Mouse (Mus musculus): Measurements from ENCODE around the gene Mtch2. TPM values are rescaled to one million over a fixed set of nuclear protein-coding genes. Genes with fewer than 3 reads are reported as not detected.
"Not testable (repeated sequence)": the region's sequence is repeated elsewhere in the genome, so short reads cannot be mapped to it uniquely, and the experiment has no call there.

Mtch2 gene
- polyA plus RNA-seq, 1 experiment from 2014 or later: 207 TPM

DNA sequence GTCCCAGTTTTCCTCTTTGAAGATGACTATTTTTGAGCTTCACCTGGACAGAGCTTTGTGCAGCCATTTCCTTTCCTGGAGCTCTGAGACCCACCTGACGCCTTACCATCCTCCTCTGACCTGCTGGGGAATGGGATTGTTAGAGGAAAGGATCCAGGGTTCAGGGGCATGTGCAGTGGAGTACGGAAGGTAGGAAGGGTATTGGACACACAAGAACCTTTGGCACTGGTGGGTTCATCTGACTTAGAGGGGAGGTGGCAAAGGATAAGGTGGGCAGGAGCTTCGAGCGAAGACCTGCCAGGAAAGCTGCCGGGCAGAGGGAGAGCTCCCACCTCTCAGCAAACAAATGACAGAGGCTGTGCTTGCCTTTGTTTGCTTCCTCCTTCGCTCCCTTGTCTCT lies 39.5 kb downstream of the Mtch2 start:
- Histone ChIP-seq H3K4me3 (ENCODE audit: low read depth, low read length) (peak overlapping the region; percentile 64), H3K36me3 (ENCODE audit: control insufficient read depth, insufficient read depth, low read length) (no peaks in the 10 kb centered on the region), H3K4me2 (ENCODE audit: low read depth, low read length) (peak overlapping the region; percentile 96), H3K9me3 (ENCODE audit: control insufficient read depth, low read length) (peaks cover 10% of the 10 kb centered on the region; the same call in 1 of the 2 replicates), H3K9ac (ENCODE audit: low read depth, low read length) (0 out of 2 replicates have a peak overlapping the region, but pooled peaks have one; percentile 71), H3K27me3 (replicated peaks; ENCODE audit: control insufficient read depth, insufficient read depth, low read length) (peaks cover 55% of the 10 kb centered on the region), H3K27ac (replicated peaks; ENCODE audit: low read depth, low read length) (no peak overlapping the region), H3K4me1 (ENCODE audit: control insufficient read depth, insufficient read depth, low read length) (peaks cover 12% of the 10 kb centered on the region)
- 31% methylated on average over 6 of the region's 6 CpGs for WGBS
- no peak for DNase-seq (ENCODE audit: low spot score)
- ATAC-seq (ENCODE audit: low read depth): no peak

DNA sequence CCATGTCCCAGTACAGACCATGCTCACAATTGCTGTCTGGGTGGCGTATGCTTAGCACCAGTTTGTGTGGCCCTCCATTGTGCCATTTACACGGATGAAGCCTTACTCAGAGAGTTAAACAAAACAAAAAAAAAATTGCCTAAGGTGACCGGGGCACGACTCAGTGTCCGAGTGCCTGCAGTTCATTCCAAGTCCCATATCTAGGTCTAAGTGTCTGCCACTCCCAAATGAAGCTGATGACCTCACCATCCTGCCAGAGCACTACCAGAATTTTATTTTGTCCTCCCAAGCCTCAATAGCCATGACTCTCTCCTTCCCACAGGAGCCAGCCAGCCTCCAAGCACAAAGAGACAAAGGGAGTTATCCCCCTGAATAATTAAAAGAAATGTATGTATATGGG lies 40.7 kb downstream of the Mtch2 start:
- Histone ChIP-seq H3K4me3 (ENCODE audit: low read depth, low read length) (no peak overlapping the region), H3K4me1 (ENCODE audit: control insufficient read depth, insufficient read depth, low read length) (peaks cover 12% of the 10 kb centered on the region), H3K27ac (replicated peaks; ENCODE audit: low read depth, low read length) (no peak overlapping the region), H3K9ac (ENCODE audit: low read depth, low read length) (no peak overlapping the region), H3K36me3 (ENCODE audit: control insufficient read depth, insufficient read depth, low read length) (no peaks in the 10 kb centered on the region; the same call in 1 of the 2 replicates), H3K9me3 (ENCODE audit: control insufficient read depth, low read length) (peaks cover 10% of the 10 kb centered on the region; the same call in 1 of the 2 replicates), H3K27me3 (replicated peaks; ENCODE audit: control insufficient read depth, insufficient read depth, low read length) (peaks cover 55% of the 10 kb centered on the region), H3K4me2 (ENCODE audit: low read depth, low read length) (no peak overlapping the region)
- WGBS: 79% methylated on average over 5 of the region's 5 CpGs
- no peak for DNase-seq (ENCODE audit: low spot score)
- ATAC-seq (ENCODE audit: low read depth): no peak

DNA sequence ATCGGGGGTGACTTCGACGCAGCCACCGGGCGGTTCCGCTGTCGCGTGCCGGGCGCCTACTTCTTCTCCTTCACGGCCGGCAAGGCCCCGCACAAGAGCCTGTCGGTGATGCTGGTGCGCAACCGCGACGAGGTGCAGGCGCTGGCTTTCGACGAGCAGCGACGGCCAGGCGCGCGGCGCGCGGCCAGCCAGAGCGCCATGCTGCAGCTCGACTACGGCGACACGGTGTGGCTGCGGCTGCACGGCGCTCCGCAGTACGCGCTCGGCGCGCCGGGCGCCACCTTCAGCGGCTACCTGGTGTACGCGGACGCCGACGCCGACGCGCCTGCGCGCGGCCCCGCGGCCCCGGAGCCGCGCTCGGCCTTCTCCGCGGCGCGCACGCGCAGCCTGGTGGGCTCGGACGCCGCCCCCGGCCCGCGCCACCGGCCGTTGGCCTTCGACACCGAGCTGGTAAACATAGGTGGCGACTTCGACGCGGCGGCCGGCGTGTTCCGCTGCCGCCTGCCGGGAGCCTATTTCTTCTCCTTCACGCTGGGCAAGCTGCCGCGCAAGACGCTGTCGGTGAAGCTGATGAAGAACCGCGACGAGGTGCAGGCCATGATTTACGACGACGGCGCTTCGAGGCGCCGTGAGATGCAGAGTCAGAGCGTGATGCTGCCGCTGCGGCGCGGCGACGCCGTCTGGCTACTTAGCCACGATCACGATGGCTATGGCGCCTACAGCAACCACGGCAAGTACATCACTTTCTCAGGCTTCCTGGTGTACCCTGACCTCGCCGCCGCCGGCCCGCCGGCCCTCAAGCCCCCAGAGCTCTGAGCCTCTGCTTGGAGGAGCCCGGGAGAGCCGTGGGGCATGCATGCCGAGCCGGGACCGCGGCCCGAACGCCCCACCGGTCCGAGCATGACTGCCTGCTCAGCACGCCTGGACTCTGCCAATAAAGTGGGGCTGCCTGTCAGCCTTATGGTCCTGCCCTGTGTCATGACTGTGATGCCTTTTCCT lies 42.9 kb downstream of the Mtch2 start:
- peak; percentile 81 for ATAC-seq (ENCODE audit: low read depth)
- H3K9me3 ChIP-seq (ENCODE audit: control insufficient read depth, low read length): no peaks in the 10 kb centered on the region
- peak overlapping the region; percentile 21; the same call in 1 of the 2 replicates for H3K27ac ChIP-seq (replicated peaks; ENCODE audit: low read depth, low read length)
- H3K4me3 ChIP-seq (ENCODE audit: low read depth, low read length): peak overlapping the region; percentile 60
- H3K4me1 ChIP-seq (ENCODE audit: control insufficient read depth, insufficient read depth, low read length): peaks cover 12% of the 10 kb centered on the region
- peak overlapping the region; percentile 74 for H3K9ac ChIP-seq (ENCODE audit: low read depth, low read length)
- peak overlapping the region; percentile 77 for H3K4me2 ChIP-seq (ENCODE audit: low read depth, low read length)
- peak; percentile 77 for DNase-seq (ENCODE audit: low spot score)
- H3K27me3 ChIP-seq (replicated peaks; ENCODE audit: control insufficient read depth, insufficient read depth, low read length): peaks cover 50% of the 10 kb centered on the region
- 3% methylated on average over 56 of the region's 133 CpGs for WGBS
- H3K36me3 ChIP-seq (ENCODE audit: control insufficient read depth, insufficient read depth, low read length): peaks cover 17% of the 10 kb centered on the region

DNA sequence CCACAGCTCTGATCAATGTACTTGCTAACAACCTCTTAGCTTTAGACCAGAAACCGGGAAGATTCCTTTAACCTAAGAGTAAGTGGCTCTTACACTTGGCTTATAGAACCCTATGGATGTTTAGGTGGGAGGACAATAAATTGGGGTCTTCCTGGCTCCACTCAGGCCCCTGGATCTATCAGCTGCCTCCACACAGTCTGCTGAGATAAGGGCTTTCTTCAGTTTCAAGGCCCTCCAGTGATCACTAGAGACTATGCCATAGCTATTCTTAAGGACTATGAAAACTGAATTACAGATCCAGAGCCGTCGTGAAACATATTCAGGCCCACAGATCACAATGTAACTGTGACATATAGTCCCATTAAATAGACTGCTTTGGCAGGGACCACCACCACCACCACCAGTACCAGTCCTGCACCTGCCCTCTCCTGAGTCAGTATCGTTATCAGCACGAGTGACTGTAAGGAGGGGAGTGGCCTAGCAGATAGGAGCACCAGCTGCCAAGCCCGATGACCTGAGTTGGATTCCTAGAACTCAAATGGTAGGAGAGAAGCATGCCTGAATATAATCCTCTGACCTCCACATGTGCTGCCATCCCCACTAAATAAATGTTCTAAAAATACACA lies 46.8 kb downstream of the Mtch2 start:
- peaks cover 56% of the 10 kb centered on the region for H3K36me3 ChIP-seq (ENCODE audit: control insufficient read depth, insufficient read depth, low read length)
- H3K4me2 ChIP-seq (ENCODE audit: low read depth, low read length): no peak overlapping the region
- H3K9me3 ChIP-seq (ENCODE audit: control insufficient read depth, low read length): no peaks in the 10 kb centered on the region
- no peak overlapping the region for H3K9ac ChIP-seq (ENCODE audit: low read depth, low read length)
- peaks cover 7% of the 10 kb centered on the region; the same call in 1 of the 2 replicates for H3K4me1 ChIP-seq (ENCODE audit: control insufficient read depth, insufficient read depth, low read length)
- ATAC-seq (ENCODE audit: low read depth) (no peak), DNase-seq (ENCODE audit: low spot score) (no peak)
- 94% methylated on average over 6 of the region's 6 CpGs for WGBS
- no peak overlapping the region for H3K4me3 ChIP-seq (ENCODE audit: low read depth, low read length)
- H3K27me3 ChIP-seq (replicated peaks; ENCODE audit: control insufficient read depth, insufficient read depth, low read length): peaks cover 15% of the 10 kb centered on the region
- H3K27ac ChIP-seq (replicated peaks; ENCODE audit: low read depth, low read length): no peak overlapping the region

DNA sequence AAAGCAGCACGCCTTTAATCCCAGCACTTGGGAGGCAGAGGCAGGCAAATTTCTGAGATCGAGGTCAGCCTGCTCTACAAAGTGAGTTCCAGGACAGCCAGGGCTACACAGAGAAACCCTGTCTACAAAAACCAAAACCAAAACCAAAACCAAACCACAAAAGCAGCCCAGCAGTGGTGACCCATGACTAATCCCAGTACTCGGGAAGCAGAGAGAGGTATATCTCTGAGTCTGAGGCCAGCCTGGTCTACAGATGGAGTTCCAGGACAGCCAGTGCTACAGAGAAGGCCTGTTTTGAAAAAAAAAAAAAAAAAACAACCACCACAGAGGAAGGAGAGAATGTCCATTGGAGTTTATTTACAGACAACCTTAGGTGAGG lies 47.3 kb downstream of the Mtch2 start:
- Histone ChIP-seq H3K36me3 (ENCODE audit: control insufficient read depth, insufficient read depth, low read length) (peaks cover 61% of the 10 kb centered on the region), H3K27me3 (replicated peaks; ENCODE audit: control insufficient read depth, insufficient read depth, low read length) (peaks cover 11% of the 10 kb centered on the region)
- not testable (repeated sequence) for H3K4me1 ChIP-seq (ENCODE audit: control insufficient read depth, insufficient read depth, low read length); H3K27ac ChIP-seq (replicated peaks; ENCODE audit: low read depth, low read length); H3K4me2 ChIP-seq (ENCODE audit: low read depth, low read length); H3K4me3 ChIP-seq (ENCODE audit: low read depth, low read length); DNase-seq (ENCODE audit: low spot score); ATAC-seq (ENCODE audit: low read depth); H3K9me3 ChIP-seq (ENCODE audit: control insufficient read depth, low read length); H3K9ac ChIP-seq (ENCODE audit: low read depth, low read length)
- 90% methylated on average over 3 of the region's 3 CpGs for WGBS

DNA sequence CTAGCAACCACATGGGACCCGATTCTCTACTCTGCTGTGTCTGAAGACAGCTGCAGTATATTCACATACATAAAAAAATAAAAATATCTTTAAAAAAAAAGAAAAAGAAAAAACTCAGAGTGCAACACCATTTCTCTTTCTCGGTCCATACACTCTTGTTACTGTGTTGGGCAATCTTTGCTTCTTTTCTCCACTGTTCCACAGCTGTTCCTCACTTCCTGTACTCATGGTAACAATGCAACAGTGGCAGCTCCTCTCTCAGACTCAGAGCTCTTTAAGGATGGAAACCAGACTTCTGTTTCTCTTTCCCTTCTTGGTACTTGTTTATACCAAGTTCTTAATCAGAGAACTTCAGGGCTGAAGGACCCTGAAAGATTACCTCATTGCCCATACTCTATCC lies 56.4 kb downstream of the Mtch2 start:
- peak overlapping the region; percentile 95 for H3K9ac ChIP-seq (ENCODE audit: low read depth, low read length)
- DNase-seq (ENCODE audit: low spot score) (no peak), ATAC-seq (ENCODE audit: low read depth) (no peak)
- no peaks in the 10 kb centered on the region for H3K9me3 ChIP-seq (ENCODE audit: control insufficient read depth, low read length)
- H3K27ac ChIP-seq (replicated peaks; ENCODE audit: low read depth, low read length): 0 out of 2 replicates have a peak overlapping the region, but pooled peaks have one; percentile 91
- peaks cover 11% of the 10 kb centered on the region for H3K4me1 ChIP-seq (ENCODE audit: control insufficient read depth, insufficient read depth, low read length)
- H3K27me3 ChIP-seq (replicated peaks; ENCODE audit: control insufficient read depth, insufficient read depth, low read length): no peaks in the 10 kb centered on the region
- H3K4me2 ChIP-seq (ENCODE audit: low read depth, low read length): peak overlapping the region; percentile 79
- H3K4me3 ChIP-seq (ENCODE audit: low read depth, low read length): peak overlapping the region; percentile 97
- WGBS: 85% methylated on average over 2 of the region's 2 CpGs
- peaks cover 53% of the 10 kb centered on the region for H3K36me3 ChIP-seq (ENCODE audit: control insufficient read depth, insufficient read depth, low read length)

DNA sequence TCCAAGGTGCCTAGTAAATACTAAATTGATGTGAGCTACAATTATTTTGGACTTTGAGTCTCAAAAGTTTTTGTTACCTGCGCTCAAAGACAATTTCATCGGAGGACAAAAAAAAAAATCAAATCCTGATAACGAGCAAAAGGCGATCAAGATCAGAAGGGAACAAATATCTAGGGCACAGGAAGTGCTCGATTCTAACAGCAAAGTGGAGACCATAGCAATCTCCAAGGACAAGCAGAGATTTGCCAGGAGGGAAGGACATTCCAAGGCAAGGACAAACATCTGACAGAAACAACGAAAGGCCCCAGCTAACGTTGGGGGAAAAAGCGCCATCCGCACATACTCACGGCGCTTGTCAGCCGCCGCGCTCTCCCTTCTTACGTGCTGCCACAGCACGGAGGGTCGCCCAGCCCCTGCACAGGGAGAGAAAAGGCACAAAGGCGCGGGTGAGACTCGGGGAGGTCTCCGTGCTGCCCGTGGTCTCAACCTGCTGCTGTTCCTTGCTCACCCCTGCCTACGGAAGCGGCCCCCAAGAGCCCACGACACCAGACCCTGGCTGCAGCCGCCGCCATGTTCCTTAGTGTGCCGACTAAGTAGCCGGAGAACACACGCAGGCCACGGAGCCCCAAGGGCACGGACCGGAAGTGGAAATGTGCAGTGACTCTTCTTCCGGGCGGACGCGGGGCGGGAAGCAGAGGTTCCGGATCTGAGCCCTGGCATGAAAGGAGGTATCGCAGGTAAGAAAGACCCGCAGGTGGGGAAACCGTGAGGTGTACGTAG lies 57.3 kb downstream of the Mtch2 start, which contains the start of the genes Kbtbd4 and Ndufs3:
Gene Kbtbd4 (plus strand): TSS at position 665 of the 780 bp plus-strand sequence.
Gene Ndufs3 (minus strand): TSS at position 752 of the 780 bp plus-strand sequence.
- Histone ChIP-seq H3K9ac (ENCODE audit: low read depth, low read length) (peak within 1 kb of the TSS; percentile 95), H3K9me3 (ENCODE audit: control insufficient read depth, low read length) (no peaks in the 10 kb centered on the region), H3K4me2 (ENCODE audit: low read depth, low read length) (peak within 1 kb of the TSS; percentile 79), H3K27me3 (replicated peaks; ENCODE audit: control insufficient read depth, insufficient read depth, low read length) (no peaks in the 10 kb centered on the region), H3K36me3 (ENCODE audit: control insufficient read depth, insufficient read depth, low read length) (peaks cover 54% of the 10 kb centered on the region), H3K4me3 (ENCODE audit: low read depth, low read length) (peak within 1 kb of the TSS; percentile 97), H3K4me1 (ENCODE audit: control insufficient read depth, insufficient read depth, low read length) (peaks cover 11% of the 10 kb centered on the region), H3K27ac (replicated peaks; ENCODE audit: low read depth, low read length) (peak within 1 kb of the TSS; percentile 91)
- peak; percentile 96 for DNase-seq (ENCODE audit: low spot score)
- ATAC-seq (ENCODE audit: low read depth): peak; percentile 97
- under 1% methylated on average over 39 of the region's 43 CpGs for WGBS

DNA sequence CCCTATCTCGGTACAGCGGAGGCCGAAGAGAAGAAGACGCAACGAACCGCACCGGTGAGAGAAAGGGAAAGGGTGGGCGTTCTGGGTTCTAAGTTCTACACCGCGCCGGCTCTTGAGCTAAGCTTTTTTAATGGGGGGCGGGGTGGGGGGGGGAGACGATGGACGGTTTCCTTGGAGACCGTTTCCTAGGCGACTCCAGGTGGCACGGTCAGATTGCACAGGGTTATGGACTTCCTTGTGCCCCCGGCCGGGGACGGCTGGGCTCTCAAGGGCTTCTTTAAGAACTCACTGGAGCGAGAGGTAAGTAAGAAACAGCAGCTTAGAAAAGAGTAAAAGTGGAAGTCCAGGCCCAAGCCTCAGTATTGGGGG lies 57.9 kb downstream of the Mtch2 start:
- H3K9me3 ChIP-seq (ENCODE audit: control insufficient read depth, low read length): no peaks in the 10 kb centered on the region
- H3K4me1 ChIP-seq (ENCODE audit: control insufficient read depth, insufficient read depth, low read length): peaks cover 11% of the 10 kb centered on the region
- H3K9ac ChIP-seq (ENCODE audit: low read depth, low read length): peak overlapping the region; percentile 95
- peak; percentile 42 for DNase-seq (ENCODE audit: low spot score)
- ATAC-seq (ENCODE audit: low read depth): peak; percentile 63
- peak overlapping the region; percentile 97 for H3K4me3 ChIP-seq (ENCODE audit: low read depth, low read length)
- WGBS: 0% methylated on average over 20 of the region's 21 CpGs
- no peaks in the 10 kb centered on the region for H3K27me3 ChIP-seq (replicated peaks; ENCODE audit: control insufficient read depth, insufficient read depth, low read length)
- H3K36me3 ChIP-seq (ENCODE audit: control insufficient read depth, insufficient read depth, low read length): peaks cover 59% of the 10 kb centered on the region
- H3K27ac ChIP-seq (replicated peaks; ENCODE audit: low read depth, low read length): peak overlapping the region; percentile 91
- peak overlapping the region; percentile 79 for H3K4me2 ChIP-seq (ENCODE audit: low read depth, low read length)

All from embryonic facial prominence, embryonic 14.5 days (tissue).